Comparison of ENCODE assay signal across 9 mouse cellular contexts in genomic region chrX:157486765-157487164, GRCm38 (mm10). TPM values are rescaled to one million over a fixed set of nuclear protein-coding genes. Genes with fewer than 3 reads are reported as not detected.
DNase-seq lines count a peak whose midpoint lies in the region; ATAC-seq and TF ChIP-seq lines count a peak whose summit lies in the region.
"Had no signal": no experiment of that assay in that cellular context is flagged by ENCODE, and none has a peak within 500 bp of the region (broad histone marks: within the 10 kb centered on the region; RNA-seq: fewer than 3 reads in every experiment).

No protein-coding gene starts in this region.

- H3K4me3 ChIP-seq in hindbrain, postnatal 0 days (ENCODE audit: low read length) = no peak overlapping the region
- no peak overlapping the region for H3K4me3 ChIP-seq in hindbrain, embryonic 13.5 days
- H3K4me3 ChIP-seq: megakaryocyte, embryonic 14.5 days had no signal

- H3K9ac ChIP-seq in hindbrain, postnatal 0 days (replicated peaks; ENCODE audit: low read length) = no peak overlapping the region
- no peak overlapping the region for H3K9ac ChIP-seq in hindbrain, embryonic 13.5 days

- H3K27me3 ChIP-seq in hindbrain, postnatal 0 days (ENCODE audit: insufficient read depth, low read length) = no peaks in the 10 kb centered on the region
- H3K27me3 ChIP-seq in hindbrain, embryonic 13.5 days = no peaks in the 10 kb centered on the region

- TF ChIP-seq CTCF in hindbrain, postnatal 0 days (IDR thresholded peaks at IDR 0.05; ENCODE audit: low read depth) = peak; percentile 52

- no peaks in the 10 kb centered on the region for H3K4me1 ChIP-seq in hindbrain, postnatal 0 days (ENCODE audit: insufficient read depth, low read length)
- H3K4me1 ChIP-seq in hindbrain, embryonic 13.5 days (replicated peaks) = peaks cover 11% of the 10 kb centered on the region

- WGBS in hindbrain, postnatal 0 days = 56% methylated on average over 2 of the region's 2 CpGs
- 48% methylated on average over 2 of the region's 2 CpGs for WGBS in hindbrain, embryonic 13.5 days

- ATAC-seq in hindbrain, postnatal 0 days = no peak
- ATAC-seq in hindbrain, embryonic 13.5 days (ENCODE audit: low FRiP score) = no peak
- 0 out of 2 replicates have a peak, but pooled peaks have one; percentile 39 for ATAC-seq in erythroid progenitor cell, adult 5-6 weeks (replicated peaks; ENCODE audit: low FRiP score, poor library complexity, severe bottlenecking)

- H3K9me3 ChIP-seq in hindbrain, postnatal 0 days (ENCODE audit: low read length) = no peaks in the 10 kb centered on the region
- H3K9me3 ChIP-seq in hindbrain, embryonic 13.5 days = no peaks in the 10 kb centered on the region

- H3K4me2 ChIP-seq in hindbrain, postnatal 0 days (ENCODE audit: low read depth, low read length) = no peak overlapping the region
- no peak overlapping the region for H3K4me2 ChIP-seq in hindbrain, embryonic 13.5 days

- no peak overlapping the region for H3K27ac ChIP-seq in hindbrain, postnatal 0 days
- no peak overlapping the region for H3K27ac ChIP-seq in hindbrain, embryonic 13.5 days

- H3K36me3 ChIP-seq in hindbrain, postnatal 0 days (ENCODE audit: insufficient read depth, low read length) = no peaks in the 10 kb centered on the region
- no peaks in the 10 kb centered on the region for H3K36me3 ChIP-seq in hindbrain, embryonic 13.5 days

- DNase-seq in hindbrain, postnatal 0 days (ENCODE audit: low spot score) = peak; percentile 29
- DNase-seq in CD4-positive, CD25-positive, alpha-beta regulatory T cell, adult 2 months (ENCODE audit: low read depth, low spot score) = peak; percentile 71
- DNase-seq in T-cell, adult 2 months (ENCODE audit: low spot score) = peak; percentile 26
- peak; percentile 67 for DNase-seq in lung, postnatal 36 days
- no peak for DNase-seq in c-Kit-positive CD71-positive TER-119-positive erythroid progenitor cells, embryonic 14.5 days (ENCODE audit: low spot score)
- no peak for DNase-seq in testis, postnatal 10 days (ENCODE audit: low spot score)

RNA-seq across cellular contexts. Expression of gene Sms, which starts 5.3 kb away (rescaled TPM):
- total RNA-seq in hindbrain, postnatal 0 days (2014; rRNA removed) = 94.5 and 109 TPM in 2 replicates
- polyA plus RNA-seq in hindbrain, postnatal 0 days (2015; fragmentation: Nextera tagmentation; extraction: Ambion mirVana) = 174 and 179 TPM in 2 replicates
- polyA plus RNA-seq in hindbrain, embryonic 13.5 days (2015; fragmentation: Nextera tagmentation; extraction: Ambion mirVana) = 150 and 154 TPM in 2 replicates
- total RNA-seq in erythroid progenitor cell, adult 5-6 weeks (2015; ENCODE audit: low replicate concordance) = 7.6 and 12.6 TPM in 2 replicates
- 4.7 TPM in 1 of 2 replicates, not detected in the other for total RNA-seq in erythroid progenitor cell, adult 5-6 weeks (2017; ENCODE audit: low replicate concordance)

Comparison
In these comparisons a context has a peak if more than half of its experiments do, and no peak if none do; other contexts are left out.
1. DNase-seq: peak in hindbrain, postnatal 0 days (single experiment), CD4-positive, CD25-positive, alpha-beta regulatory T cell, adult 2 months (single experiment), T-cell, adult 2 months (single experiment) and lung, postnatal 36 days (single experiment); none in c-Kit-positive CD71-positive TER-119-positive erythroid progenitor cells, embryonic 14.5 days (single experiment) and testis, postnatal 10 days (single experiment).